Mouse (Mus musculus) adrenal gland, postnatal 14 days (tissue): ENCODE measurements at regions not wholly inside any gene's neighbourhood (a gene's known extent, or its start where the extent isn't known, plus 50 kb on each side); places are given as distances from the start of the nearest gene placed in this dataset.

Source experiments
- DNase-seq: peaks from one replicate; pipeline ENCODE4 v3.0.0; 2021; ENCODE audit warnings: mixed read lengths

GRCm38 (mm10) chr6:13305873-13306272, 81.1 kb upstream of the Vwde start:
- DNase-seq, result no peak

GRCm38 (mm10) chr6:13298171-13298570, 73.4 kb upstream of the Vwde start:
- DNase-seq, result no peak

- no peak for DNase-seq
Measured at GRCm38 (mm10) chr6:13297110-13297509, 72.3 kb upstream of the Vwde start.

GRCm38 (mm10) chr6:13296041-13296440, 71.3 kb upstream of the Vwde start:
- DNase-seq, result no peak

- no peak for DNase-seq
Measured at GRCm38 (mm10) chr6:13294393-13294792, 69.6 kb upstream of the Vwde start.

GRCm38 (mm10) chr6:13288500-13288899, 63.7 kb upstream of the Vwde start:
- DNase-seq, result peak; percentile 12

- no peak for DNase-seq
Measured at GRCm38 (mm10) chr6:13287812-13288211, 63.0 kb upstream of the Vwde start.

GRCm38 (mm10) chr6:13286542-13287273, 61.9 kb upstream of the Vwde start:
- no peak for DNase-seq

- peak; percentile 21 for DNase-seq
Measured at GRCm38 (mm10) chr6:13280835-13281234, 56.1 kb upstream of the Vwde start.
